Mouse (Mus musculus): ENCODE measurements around the gene Ip6k2. TPM values are rescaled to one million over a fixed set of nuclear protein-coding genes. Genes with fewer than 3 reads are reported as not detected.

The Ip6k2 gene
- polyA plus RNA-seq, 1 experiment = 93.8 TPM

- Histone ChIP-seq H3K27ac (ENCODE audit: insufficient read depth, low read length) (no peak overlapping the region), H3K4me3 (ENCODE audit: insufficient read depth, low read length) (no peak overlapping the region), H3K4me1 (ENCODE audit: control insufficient read depth, insufficient read depth, low read length) (no peaks in the 10 kb centered on the region)
- TF ChIP-seq CTCF (IDR thresholded peaks at IDR 0.05; ENCODE audit: borderline replicate concordance, insufficient read depth, low read length) = no peak
- TF ChIP-seq POLR2A (IDR thresholded peaks at IDR 0.05; ENCODE audit: low read depth, low read length) = no peak
Observed at GRCm38 (mm10) chr9:108752142-108752920, 31.3 kb upstream of the Ip6k2 start.

- Histone ChIP-seq H3K4me3 (ENCODE audit: insufficient read depth, low read length) (no peak overlapping the region), H3K27ac (ENCODE audit: insufficient read depth, low read length) (no peak overlapping the region), H3K4me1 (ENCODE audit: control insufficient read depth, insufficient read depth, low read length) (no peaks in the 10 kb centered on the region)
- TF ChIP-seq CTCF (IDR thresholded peaks at IDR 0.05; ENCODE audit: borderline replicate concordance, insufficient read depth, low read length) = peak; percentile 63; the same call in 1 of the 2 replicates
- TF ChIP-seq POLR2A (IDR thresholded peaks at IDR 0.05; ENCODE audit: low read depth, low read length) = no peak
Observed at GRCm38 (mm10) chr9:108753326-108753725, 30.3 kb upstream of the Ip6k2 start.

- Histone ChIP-seq H3K4me3 (ENCODE audit: insufficient read depth, low read length) (no peak overlapping the region), H3K27ac (ENCODE audit: insufficient read depth, low read length) (no peak overlapping the region), H3K4me1 (ENCODE audit: control insufficient read depth, insufficient read depth, low read length) (no peaks in the 10 kb centered on the region)
- TF ChIP-seq POLR2A (IDR thresholded peaks at IDR 0.05; ENCODE audit: low read depth, low read length) = no peak
- TF ChIP-seq CTCF (IDR thresholded peaks at IDR 0.05; ENCODE audit: borderline replicate concordance, insufficient read depth, low read length) = no peak
Observed at GRCm38 (mm10) chr9:108753976-108754375, 29.6 kb upstream of the Ip6k2 start.

- no peak for TF ChIP-seq POLR2A (IDR thresholded peaks at IDR 0.05; ENCODE audit: low read depth, low read length)
- no peak for TF ChIP-seq CTCF (IDR thresholded peaks at IDR 0.05; ENCODE audit: borderline replicate concordance, insufficient read depth, low read length)
Observed at GRCm38 (mm10) chr9:108754423-108754822, 29.2 kb upstream of the Ip6k2 start.

GRCm38 (mm10) chr9:108757406-108757805 is 26.2 kb upstream of the Ip6k2 start:
- H3K4me3 ChIP-seq (ENCODE audit: insufficient read depth, low read length) = no peak overlapping the region
- no peak for TF ChIP-seq CTCF (IDR thresholded peaks at IDR 0.05; ENCODE audit: borderline replicate concordance, insufficient read depth, low read length)
- TF ChIP-seq POLR2A (IDR thresholded peaks at IDR 0.05; ENCODE audit: low read depth, low read length) = no peak
- no peaks in the 10 kb centered on the region for H3K4me1 ChIP-seq (ENCODE audit: control insufficient read depth, insufficient read depth, low read length)

More at GRCm38 (mm10) chr9:108754423-108754822, 29.2 kb upstream of the Ip6k2 start:
- Histone ChIP-seq H3K4me1 (ENCODE audit: control insufficient read depth, insufficient read depth, low read length) (no peaks in the 10 kb centered on the region), H3K4me3 (ENCODE audit: insufficient read depth, low read length) (no peak overlapping the region), H3K27ac (ENCODE audit: insufficient read depth, low read length) (no peak overlapping the region)

GRCm38 (mm10) chr9:108759121-108759520 is 24.5 kb upstream of the Ip6k2 start:
- no peak for TF ChIP-seq CTCF (IDR thresholded peaks at IDR 0.05; ENCODE audit: borderline replicate concordance, insufficient read depth, low read length)
- TF ChIP-seq POLR2A (IDR thresholded peaks at IDR 0.05; ENCODE audit: low read depth, low read length) = no peak
- no peak overlapping the region for H3K4me3 ChIP-seq (ENCODE audit: insufficient read depth, low read length)
- no peaks in the 10 kb centered on the region for H3K4me1 ChIP-seq (ENCODE audit: control insufficient read depth, insufficient read depth, low read length)
- H3K27ac ChIP-seq (ENCODE audit: insufficient read depth, low read length) = no peak overlapping the region

More at GRCm38 (mm10) chr9:108757406-108757805, 26.2 kb upstream of the Ip6k2 start:
- no peak overlapping the region for H3K27ac ChIP-seq (ENCODE audit: insufficient read depth, low read length)

GRCm38 (mm10) chr9:108759805-108760204 is 23.8 kb upstream of the Ip6k2 start:
- Histone ChIP-seq H3K27ac (ENCODE audit: insufficient read depth, low read length) (no peak overlapping the region), H3K4me3 (ENCODE audit: insufficient read depth, low read length) (no peak overlapping the region), H3K4me1 (ENCODE audit: control insufficient read depth, insufficient read depth, low read length) (no peaks in the 10 kb centered on the region)
- TF ChIP-seq CTCF (IDR thresholded peaks at IDR 0.05; ENCODE audit: borderline replicate concordance, insufficient read depth, low read length) (peak; percentile 84; the same call in 1 of the 2 replicates), POLR2A (IDR thresholded peaks at IDR 0.05; ENCODE audit: low read depth, low read length) (no peak)

- Histone ChIP-seq H3K4me3 (ENCODE audit: insufficient read depth, low read length) (no peak overlapping the region), H3K27ac (ENCODE audit: insufficient read depth, low read length) (no peak overlapping the region), H3K4me1 (ENCODE audit: control insufficient read depth, insufficient read depth, low read length) (no peaks in the 10 kb centered on the region)
- TF ChIP-seq CTCF (IDR thresholded peaks at IDR 0.05; ENCODE audit: borderline replicate concordance, insufficient read depth, low read length) = no peak
- TF ChIP-seq POLR2A (IDR thresholded peaks at IDR 0.05; ENCODE audit: low read depth, low read length) = no peak
Observed at GRCm38 (mm10) chr9:108761561-108761960, 22.0 kb upstream of the Ip6k2 start.

- Histone ChIP-seq H3K4me1 (ENCODE audit: control insufficient read depth, insufficient read depth, low read length) (no peaks in the 10 kb centered on the region), H3K4me3 (ENCODE audit: insufficient read depth, low read length) (no peak overlapping the region), H3K27ac (ENCODE audit: insufficient read depth, low read length) (no peak overlapping the region)
- TF ChIP-seq CTCF (IDR thresholded peaks at IDR 0.05; ENCODE audit: borderline replicate concordance, insufficient read depth, low read length) (no peak), POLR2A (IDR thresholded peaks at IDR 0.05; ENCODE audit: low read depth, low read length) (no peak)
Observed at GRCm38 (mm10) chr9:108764971-108765370, 18.6 kb upstream of the Ip6k2 start.

- no peak for TF ChIP-seq CTCF (IDR thresholded peaks at IDR 0.05; ENCODE audit: borderline replicate concordance, insufficient read depth, low read length)
- no peak for TF ChIP-seq POLR2A (IDR thresholded peaks at IDR 0.05; ENCODE audit: low read depth, low read length)
- Histone ChIP-seq H3K27ac (ENCODE audit: insufficient read depth, low read length) (no peak overlapping the region), H3K4me1 (ENCODE audit: control insufficient read depth, insufficient read depth, low read length) (no peaks in the 10 kb centered on the region), H3K4me3 (ENCODE audit: insufficient read depth, low read length) (no peak overlapping the region)
Observed at GRCm38 (mm10) chr9:108776614-108777013, 7.0 kb upstream of the Ip6k2 start.

Measured in embryonic fibroblast, embryonic 13.5 days (primary cell).